Mouse (Mus musculus) heart, postnatal 0 days (tissue): ENCODE data around the gene Thrb.

Experiments
- CTCF ChIP-seq: IDR thresholded peaks from 2 replicates; pipeline ENCODE4 v1.5.1; 2016; ENCODE audit warnings: antibody characterized with exemption, control low read depth, low read depth
- EP300 ChIP-seq: IDR thresholded peaks from 2 replicates; pipeline ENCODE4 v1.6.1; 2016; ENCODE audit warnings: antibody characterized with exemption, low read depth

- no peak for TF ChIP-seq CTCF
- no peak for TF ChIP-seq EP300
These were observed 185.8 kb downstream of the Thrb start for GRCm38 (mm10) chr14:17845871-17846270.
